Mouse (Mus musculus) liver, adult 2 months (tissue): ENCODE results near the gene Spint3.

Experiments used
- CTCF ChIP-seq: fragments of 200-500 bp; IDR thresholded peaks from 2 replicates; pipeline ENCODE4 v1.5.1; 2011; ENCODE audit warnings: low read depth, low read length, control low read depth
- POLR2A ChIP-seq: fragments of 200-500 bp; IDR thresholded peaks from 2 replicates; pipeline ENCODE4 v1.6.1; 2011; ENCODE audit warnings: low read length, control low read depth; ENCODE audit not compliant: insufficient read depth; ENCODE audit errors: extremely low read depth

- no peak for TF ChIP-seq CTCF
- no peak for TF ChIP-seq POLR2A
Observed at GRCm38 (mm10) chr2:164521841-164522240, 51.4 kb downstream of the Spint3 start.
